Mouse (Mus musculus) kidney, postnatal 14 days (tissue): ENCODE measurements around the gene Serpinf2.

Experiments
- DNase-seq: peaks from one replicate; pipeline ENCODE4 v3.0.0; 2022; ENCODE audit warnings: mixed read lengths

Serpinf2 gene

DNA sequence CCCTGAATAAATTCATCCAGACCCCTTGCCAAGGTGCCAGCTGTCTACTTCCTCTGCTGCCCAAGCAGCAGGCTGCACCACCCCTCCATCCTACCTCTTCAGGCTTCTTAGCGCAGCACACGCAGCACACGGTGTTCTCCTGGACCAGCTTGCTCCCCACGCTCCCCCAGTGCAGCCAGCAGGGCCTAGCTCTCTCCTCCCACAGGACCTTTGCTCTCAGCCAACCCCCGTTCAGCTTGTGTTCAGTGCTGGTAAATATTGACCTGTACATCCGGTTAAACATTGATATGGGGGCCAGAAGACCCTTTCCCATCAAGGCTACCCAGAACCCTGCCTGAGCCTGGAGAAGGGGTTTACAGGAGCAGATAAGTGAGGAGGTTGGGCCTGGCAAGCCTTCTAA lies at the start of gene Serpinf2:
Serpinf2 (minus strand) TSS at position 229 of the 400 bp plus-strand sequence.
- peak; percentile 73 for DNase-seq

DNA sequence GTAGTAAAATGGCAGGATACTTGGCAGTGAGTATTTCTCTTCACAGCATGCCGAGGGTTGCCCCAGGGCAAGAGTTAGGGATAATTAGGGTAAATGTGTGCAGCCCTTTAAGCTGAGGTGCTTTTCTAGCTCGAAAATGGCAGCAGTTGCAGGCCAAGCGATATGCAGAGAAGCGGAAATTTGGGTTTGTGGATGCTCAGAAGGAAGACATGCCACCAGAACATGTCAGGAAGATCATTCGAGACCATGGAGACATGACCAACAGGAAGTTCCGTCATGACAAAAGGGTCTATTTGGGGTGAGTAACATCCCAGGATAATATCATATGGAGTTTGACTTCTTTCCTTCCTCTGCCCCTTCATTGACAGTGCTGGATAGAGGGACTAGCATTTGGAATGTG lies 48.1 kb upstream of the Serpinf2 start:
- DNase-seq, result no peak

DNA sequence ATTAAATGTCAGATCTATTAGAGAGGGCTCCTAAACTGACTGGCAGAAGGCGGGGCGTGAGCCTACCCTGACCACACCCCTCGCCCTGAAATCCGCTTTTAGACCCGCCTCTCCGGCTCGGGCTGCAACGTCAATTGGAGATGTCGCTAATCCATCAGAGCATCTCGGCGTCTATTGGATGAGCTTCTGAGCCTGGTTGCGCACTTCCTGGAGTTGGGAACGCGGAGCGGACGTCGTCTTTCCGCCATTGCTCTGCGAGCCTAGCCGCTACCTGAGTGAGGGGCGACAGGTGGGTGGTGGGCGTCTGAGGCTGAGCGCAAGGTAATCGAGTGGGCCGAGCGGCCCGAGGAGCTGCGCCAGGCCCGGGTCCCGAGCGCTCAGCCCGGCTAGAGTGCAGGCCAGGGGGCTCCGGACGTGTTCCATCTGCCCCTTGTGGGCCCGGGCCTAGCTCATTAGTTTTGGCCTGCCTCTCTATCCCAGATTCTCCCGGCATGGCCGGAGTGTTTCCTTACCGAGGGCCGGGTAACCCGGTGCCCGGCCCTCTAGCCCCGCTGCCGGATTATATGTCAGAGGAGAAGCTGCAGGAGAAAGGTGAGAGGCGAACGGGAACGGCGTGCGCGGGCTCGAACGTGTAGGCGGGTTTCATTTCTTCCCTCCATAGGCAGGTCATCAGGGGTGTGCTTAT lies 47.4 kb upstream of the Serpinf2 start, which contains the start of gene Prpf8:
Prpf8 (plus strand) TSS at position 216 of the 685 bp plus-strand sequence.
- DNase-seq, result peak; percentile 97

DNA sequence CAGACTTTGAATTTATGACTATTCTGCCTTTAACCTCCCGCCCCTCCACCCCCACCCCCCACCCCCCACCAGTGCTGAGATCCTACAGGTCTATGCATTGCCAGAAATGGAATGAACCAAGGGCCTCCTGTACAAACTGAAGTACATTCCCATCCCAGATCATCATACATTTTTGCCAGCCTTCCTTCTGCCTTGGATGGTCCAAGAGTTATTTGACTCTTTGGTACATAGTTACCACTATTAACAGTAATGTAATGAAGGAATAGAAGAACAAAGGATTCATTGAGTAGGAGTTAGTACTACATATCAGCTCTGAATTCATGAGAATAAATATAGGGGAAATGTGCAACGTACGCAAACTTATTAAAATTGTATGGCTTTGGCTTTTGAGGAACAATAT lies 46.8 kb upstream of the Serpinf2 start:
- DNase-seq, result no peak

DNA sequence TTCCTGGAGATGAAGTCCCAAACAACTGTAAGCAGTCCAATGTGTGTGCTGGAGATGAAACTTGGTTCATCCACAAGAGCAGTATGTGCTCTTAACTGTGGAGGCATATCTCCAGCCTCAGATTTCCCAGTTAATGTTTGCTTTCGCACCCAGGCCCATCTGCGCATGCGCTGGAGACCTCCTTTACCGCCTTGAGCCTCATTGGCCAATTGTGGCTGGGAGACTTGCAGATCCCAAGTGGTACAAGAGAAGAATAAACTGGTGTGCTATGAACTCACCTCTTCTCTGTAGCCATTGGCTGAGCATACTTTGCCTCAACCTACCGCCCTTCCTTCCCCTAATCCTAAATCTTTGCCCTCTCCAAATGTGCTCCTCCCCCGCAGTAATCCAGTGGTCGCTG lies 34.0 kb upstream of the Serpinf2 start:
- DNase-seq, result no peak

DNA sequence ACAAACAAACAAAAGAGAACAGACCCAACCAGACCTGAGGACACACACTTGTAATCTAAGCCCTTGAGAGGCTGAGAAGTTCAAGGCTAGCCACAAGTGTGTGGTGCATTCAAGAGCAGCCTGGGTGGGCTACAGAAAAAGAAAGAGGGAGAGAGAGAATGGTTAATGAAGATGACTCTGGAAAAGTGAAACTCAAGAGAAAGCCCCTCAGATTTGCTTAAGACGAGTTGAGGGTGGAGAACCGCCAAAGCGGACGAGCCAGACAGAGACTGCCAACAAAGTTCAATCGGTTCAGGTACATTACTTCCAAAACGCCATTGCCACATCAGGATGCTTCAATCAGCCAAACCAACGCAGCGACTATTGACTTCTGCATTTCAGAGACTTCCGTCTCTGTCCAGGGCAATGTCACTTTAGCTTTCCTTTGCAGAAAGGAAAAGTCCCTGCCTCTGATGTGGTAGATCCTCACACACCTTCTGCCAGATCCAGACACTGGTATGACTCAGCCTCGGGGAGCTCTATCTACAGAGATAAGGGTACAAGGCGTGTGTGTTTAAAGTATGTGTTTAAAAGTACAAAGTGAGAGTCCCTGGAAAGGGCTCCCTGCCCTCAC lies 33.2 kb upstream of the Serpinf2 start:
- no peak for DNase-seq

DNA sequence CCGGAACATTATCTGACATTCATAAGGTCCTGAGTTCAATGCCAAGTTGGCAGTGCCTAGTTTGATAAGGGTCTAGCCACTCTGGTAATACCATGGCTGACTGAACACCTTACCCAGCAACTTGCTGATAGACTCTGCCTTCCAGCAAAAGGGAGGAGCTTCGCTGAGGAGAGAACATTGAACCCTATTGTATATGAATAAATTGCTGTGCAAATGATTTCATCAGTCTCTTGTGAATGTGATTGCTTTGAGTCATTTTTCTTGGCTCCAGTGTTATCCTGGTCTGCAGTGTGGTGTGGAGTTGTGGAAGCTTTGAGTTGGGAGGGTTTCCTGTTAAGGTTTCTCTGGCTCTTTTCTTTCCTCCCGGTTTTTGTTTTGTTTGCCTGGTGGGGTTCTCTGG lies 31.3 kb upstream of the Serpinf2 start:
- no peak for DNase-seq

DNA sequence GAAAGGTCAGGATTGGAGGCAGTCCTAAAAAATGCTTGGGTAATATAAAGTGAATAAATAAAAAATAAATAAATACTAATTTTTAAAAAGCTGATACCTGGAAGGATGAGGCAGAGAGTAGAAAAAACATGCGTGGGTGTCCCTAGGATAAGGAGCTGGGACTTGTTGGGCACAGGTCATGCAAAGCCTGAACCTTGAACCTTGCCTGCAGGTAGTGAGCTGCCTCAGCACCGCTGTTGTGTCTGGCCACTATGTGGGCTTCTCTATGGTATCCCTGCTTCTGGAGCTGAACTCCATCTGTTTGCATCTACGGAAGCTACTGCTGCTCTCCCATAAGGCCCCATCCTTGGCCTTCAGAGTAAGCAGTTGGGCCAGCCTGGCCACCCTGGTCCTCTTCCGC lies 29.9 kb upstream of the Serpinf2 start:
- DNase-seq, result no peak

DNA sequence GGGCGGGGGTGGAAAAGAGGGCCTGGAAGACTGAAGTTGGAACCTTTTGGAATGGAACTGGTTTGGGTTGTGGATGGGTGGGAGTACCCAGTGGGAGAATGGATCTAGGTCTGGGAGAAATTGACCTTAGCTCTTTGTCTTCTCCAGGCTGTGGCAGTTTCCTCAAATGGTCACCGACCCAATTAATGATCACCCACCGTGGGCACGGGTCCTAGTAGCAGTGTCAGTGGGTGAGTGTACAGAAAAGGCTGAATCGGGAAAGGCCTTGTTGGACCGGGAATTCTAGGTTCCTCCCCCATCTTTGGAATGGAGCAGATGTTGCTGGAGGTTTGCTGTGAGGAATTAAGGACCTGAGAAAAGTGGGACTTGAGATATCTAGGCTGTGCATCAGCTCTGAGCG lies 29.0 kb upstream of the Serpinf2 start:
- no peak for DNase-seq

DNA sequence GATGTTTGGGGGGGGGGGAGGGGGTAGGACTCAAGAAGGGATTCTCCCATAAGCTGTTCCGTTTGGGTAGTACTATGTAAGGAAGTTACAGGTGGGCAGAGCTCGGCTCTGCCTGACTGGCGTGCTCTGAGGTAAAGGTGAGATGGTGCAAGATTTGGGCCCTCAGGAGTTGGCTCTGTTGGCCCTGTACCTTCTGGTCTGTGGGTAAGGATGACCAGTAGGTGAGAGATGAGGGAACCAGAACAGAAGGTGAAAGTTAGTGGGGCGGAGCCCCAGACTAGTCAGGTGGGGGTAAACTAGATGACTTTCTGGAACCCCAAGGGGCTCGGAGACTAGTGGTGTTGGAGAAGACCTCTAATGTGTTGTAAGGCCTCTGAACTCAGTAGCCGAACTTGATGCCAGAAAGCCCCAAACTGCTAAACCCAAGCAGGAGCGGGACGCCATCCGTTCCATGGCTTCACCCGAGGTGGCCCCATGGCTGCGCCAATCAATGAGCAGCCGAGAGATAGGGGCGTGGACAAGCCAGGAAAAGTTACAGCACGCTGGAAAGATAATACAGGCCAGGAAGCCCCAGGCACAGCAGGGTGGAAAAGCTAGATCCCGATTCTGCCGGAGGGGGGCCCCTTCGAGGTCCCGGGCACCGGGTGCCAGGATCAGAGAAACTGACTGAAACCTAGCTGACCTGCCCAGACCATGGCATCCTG lies 28.3 kb upstream of the Serpinf2 start:
- peak; percentile 82 for DNase-seq

DNA sequence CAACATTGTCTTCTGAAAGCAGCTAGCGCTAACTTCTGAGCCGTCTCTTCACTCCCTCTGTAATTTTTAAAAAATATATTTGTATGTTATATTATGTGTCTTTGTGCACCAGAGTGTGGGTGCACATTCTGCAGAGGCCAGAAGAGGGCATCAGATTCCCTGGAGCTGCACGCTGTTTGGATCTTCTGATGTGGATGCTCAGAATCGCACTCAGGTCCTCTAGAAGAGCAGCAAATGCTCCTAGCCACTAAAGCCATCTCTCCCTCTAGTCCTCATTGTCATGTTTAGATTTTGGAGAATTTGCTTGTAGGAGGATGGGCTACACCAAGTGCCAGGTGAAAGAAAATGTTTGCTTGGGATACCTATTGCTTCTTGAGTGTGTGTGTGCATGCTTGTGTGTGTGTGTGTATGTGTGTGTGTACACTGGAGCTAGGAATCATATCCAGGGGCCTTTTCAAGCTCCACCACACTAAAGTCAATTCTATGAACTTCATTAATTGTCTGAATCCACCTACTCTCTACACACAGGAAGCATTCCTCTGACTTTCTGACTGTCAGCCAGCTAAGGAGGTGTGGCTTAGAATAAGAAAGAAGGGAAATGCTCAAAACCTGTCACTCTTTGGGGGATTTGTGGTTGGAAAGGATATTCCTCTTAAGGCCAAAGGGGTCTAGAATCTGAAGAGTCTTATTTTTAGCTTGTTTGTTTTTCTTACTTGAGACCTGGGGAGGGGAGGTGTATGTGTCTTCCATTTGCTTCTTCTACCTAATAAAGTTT lies 27.5 kb upstream of the Serpinf2 start:
- DNase-seq, result no peak

DNA sequence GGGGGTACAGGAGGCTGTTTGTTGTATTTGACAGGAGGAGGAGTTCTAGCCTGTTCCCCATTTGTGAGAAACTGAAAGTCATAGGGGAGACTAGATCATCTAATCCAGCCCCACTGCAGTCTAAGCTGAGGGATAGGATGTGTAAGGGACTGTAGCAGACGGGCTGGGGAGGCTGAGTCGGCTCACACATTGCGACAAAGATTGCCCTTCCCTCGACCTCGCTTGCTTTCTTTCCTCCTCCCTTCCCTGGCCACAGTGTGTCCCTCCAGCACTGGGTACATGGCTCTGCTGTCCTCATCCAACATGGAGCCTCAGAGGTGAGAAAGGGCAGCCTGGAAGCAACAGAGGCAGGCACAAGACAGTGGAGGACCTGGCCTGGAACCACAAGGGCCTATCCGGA lies 25.7 kb upstream of the Serpinf2 start:
- DNase-seq, result no peak

DNA sequence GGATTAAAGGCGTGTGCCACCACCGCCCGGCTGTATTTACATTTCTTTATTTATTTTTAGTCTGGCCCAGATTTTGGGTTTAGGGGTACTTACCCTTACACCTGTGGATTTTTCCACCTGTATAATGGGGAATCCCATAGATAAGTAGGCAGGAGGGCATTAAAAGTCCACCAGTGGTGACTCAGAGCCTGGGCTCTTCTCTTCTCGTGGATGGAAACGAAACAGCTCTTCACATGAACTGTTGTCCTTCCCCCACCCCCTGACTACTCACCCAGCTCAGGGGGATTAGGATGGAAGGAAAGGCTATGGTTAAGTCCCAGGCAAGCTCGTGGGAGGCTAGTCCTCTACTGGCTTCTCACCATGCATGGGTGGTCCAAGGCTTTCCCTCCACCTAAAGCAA lies 25.0 kb upstream of the Serpinf2 start:
- DNase-seq, result no peak

DNA sequence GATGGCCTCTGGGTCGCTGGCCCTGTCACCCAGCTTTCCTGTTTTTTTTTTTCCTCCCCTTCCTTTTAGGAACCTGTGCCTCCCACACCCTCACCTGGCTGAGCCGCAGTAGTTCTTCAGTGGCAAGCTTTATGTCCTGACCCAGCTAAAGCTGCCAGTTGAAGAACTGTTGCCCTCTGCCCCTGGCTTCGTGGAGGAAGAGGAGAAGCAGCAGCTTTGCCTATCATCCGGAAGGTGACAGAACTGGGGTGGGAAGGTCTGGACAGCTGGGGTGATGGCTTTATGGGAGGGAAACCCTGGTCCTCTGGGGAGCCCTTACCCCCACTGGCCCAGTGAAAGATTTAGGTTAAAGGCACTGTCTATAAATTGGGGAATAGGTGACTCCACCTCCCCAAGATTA lies 24.2 kb upstream of the Serpinf2 start:
- no peak for DNase-seq

DNA sequence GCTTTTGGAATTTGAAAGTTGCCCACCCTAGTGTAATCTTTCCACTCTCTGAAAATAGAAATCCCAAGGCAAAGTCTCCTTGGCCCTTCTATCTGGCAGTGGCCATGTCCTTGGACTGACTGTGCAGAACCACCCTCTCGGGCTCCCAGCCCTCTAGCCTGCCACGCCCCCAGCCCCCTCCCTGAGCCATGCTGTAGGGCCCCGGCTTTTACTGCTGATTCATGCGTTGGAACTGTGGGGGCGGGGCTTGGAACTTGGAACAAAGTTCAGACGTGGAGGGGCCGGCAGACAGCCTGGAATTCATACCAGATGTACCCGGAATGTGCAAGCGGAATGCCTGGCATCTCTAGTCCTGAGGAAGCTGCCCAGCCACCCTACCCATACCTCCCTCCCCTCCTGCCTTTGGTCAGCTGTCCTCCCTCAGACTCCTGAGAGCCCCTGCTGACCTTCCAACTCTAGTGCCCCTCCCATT lies 23.5 kb upstream of the Serpinf2 start:
- peak; percentile 97 for DNase-seq

DNA sequence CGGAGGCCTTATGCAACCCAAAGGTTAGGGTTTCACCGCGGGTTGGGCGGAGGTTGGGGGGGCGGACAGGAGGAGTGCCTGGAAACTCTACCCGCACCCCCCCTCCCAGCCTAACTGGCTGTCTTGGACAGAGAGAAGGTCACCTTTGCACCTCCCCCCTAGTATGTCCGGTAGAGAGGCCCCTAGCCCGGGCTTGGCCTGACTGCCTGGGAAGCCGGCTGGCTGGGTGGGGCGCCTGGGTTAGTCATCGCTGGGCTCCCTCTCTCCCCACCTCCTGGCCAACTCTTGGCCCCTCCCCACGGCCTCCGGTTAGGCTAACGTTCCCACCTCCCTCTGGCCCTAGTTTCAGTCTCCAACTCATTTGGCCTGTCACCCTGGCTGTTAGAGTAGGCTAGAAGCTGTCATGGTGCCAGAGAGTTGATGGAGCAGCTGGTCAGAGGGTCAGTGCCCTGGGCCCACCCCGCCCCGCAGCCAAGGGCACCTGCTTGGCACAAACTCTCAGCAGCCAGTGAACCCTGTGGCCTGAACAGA lies 22.9 kb upstream of the Serpinf2 start:
- DNase-seq, result peak; percentile 92

DNA sequence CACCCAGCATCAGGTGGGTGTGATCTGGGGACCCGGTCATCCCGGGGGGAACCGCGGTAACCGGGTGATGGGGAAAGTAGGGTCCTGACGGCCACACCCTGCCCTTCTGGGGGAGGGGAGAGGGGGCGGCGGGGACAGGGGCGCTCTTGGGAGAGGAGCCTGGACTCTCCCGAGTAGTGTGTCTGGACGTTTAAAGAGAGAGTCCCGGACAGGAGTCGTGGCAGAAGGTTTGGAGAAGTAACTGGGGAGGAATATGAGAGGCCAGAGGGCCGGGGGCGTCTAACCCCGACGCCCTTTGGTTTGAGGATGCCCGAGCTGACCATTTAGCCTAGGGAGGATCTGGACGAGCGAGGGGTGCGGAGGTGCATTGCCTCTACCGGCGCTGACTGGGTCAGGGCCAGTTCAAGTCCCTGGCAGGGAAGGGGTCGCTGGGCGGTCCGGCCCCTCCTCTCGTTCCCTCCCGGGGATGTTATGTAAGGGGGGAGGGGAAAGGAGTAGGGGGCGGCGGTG lies 22.4 kb upstream of the Serpinf2 start:
- DNase-seq, result no peak

DNA sequence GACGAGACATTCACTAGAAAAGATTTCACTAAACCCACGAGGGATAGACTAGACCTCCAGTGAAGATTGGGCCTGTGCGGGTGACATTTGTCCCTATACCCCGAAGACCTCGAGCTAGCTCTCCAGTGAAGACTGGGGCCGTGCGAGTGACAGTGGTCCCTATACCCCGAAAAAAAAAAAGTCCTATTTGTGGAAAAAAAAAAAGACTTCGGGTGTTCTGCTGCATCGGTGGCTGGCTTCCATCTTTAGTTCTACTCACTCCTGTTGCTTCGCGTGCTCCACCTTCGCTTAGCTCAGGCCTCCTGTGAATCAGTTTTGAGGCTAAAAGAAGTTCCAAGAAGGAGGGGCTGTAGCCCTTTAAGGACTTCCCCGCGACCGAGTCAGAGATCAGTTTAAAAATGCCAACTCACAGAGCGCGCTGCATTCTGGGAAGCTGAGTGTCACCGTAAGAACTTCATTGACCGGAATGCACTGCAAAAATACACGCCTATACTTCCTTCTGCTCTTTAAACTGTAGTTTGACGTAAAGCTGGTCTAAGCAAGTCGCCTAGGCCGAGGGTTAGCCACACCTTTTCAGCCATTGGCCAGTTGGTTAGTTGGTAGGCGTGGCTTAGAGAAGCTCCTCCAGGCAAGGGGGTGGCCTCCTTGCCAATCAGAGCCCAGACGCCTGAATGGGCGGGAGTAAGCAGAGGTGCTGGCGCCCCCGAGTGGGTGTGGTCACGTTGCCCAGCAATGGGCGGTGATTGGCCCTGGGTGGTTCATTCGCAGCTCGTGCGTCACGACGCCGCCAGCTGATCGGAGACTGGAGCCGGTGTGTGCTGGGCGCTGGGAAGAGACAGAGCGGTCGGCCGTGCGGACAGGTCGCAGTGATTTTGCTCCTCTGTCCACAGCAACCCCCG lies 21.7 kb upstream of the Serpinf2 start, which contains the start of gene Tlcd2:
Tlcd2 (plus strand) TSS at position 872 of the 899 bp plus-strand sequence.
- DNase-seq, result peak; percentile 100

DNA sequence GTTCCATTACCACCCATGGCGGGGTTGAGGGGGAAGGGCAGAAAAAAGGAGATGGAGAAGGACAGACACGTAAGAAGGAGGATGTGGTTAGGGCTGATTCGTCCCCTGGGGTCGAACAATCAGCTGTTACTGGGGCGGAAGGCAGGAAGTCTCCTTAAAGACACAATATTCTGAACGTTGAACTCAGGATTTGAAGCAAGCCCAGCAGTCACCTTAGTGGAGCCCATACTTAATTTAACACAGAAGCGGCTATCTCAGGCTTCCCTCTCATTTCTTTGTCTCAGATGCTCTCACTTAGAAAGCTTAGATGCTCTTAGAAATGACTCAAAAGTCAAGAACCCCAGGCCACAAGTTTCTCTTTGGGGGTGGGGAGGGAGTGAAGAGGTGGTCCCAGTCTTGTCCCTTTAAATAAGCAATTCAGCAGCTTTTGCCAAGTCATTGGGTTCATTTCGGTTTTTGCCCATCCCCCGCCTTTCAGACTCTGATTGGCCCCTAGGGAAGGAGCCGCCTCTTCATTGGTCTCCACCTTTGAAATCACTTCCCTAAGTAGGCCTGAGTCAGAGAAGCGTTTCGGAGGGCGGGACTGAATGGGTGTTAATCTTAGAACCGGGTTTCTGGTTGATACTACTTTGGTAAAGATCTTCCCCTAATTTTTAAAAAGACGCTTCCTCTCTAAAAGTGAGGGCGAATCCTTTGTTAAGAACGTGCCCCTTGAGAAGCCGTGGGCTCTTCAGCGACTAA lies 20.9 kb upstream of the Serpinf2 start:
- peak; percentile 95 for DNase-seq

DNA sequence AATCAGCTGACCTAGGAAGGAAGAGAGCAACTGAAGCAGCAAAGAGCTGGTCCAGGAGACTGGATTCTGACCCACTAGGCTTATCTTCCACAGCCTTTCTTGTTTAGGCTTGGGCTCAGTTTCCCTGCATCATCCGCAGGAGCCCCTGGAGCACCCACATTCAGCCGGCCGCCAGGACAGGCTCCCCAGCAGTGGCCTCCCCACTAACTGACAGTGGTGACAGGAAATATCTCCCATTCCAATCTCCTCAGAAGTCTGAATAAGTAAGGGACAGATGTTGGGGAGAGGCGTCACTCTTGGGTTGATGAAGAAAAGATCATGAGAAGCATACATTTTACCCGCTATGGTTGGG lies 20.3 kb upstream of the Serpinf2 start:
- DNase-seq, result no peak
